Mouse (Mus musculus) left cerebral cortex, postnatal 14 days (tissue): ENCODE measurements at regions not wholly inside any gene's neighbourhood (a gene's known extent, or its start where the extent isn't known, plus 50 kb on each side); places are given as distances from the start of the nearest gene placed in this dataset.

ENCODE experiments used
- DNase-seq, 2 experiments: peaks; one replicate each; pipeline ENCODE4 v3.0.0; 2021 to 2022; ENCODE audit warnings: low spot score in 2 of 2, mixed read lengths in 1 of 2
- intact Hi-C: fragments of 180-260 bp; cut with DNase I; formaldehyde crosslinking; loops from one replicate; pipeline ENCODE4 v1.15.1; 2025

DNA sequence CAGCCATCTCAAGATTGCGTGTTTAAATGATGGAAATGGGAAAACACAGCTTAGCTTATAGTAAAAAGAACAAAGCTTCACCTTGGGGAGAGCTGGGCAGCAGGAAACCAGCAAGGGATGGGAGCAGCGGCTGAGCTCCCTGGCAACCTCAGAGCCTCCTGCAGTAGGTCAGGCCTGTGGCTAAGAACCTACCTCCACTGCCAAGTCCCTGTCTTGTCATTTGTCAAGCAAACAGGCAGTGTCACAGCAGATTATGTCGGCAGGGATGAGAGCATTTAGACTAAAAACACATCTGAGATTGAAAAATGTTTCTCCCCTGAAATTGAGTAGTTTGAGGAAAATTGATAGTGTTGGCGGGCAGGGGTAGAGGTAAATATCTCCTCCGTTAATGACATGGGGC is 214.8 kb downstream of the Abcc12 start:
- intact Hi-C loops: no loop called here
- DNase-seq: no peak

DNA sequence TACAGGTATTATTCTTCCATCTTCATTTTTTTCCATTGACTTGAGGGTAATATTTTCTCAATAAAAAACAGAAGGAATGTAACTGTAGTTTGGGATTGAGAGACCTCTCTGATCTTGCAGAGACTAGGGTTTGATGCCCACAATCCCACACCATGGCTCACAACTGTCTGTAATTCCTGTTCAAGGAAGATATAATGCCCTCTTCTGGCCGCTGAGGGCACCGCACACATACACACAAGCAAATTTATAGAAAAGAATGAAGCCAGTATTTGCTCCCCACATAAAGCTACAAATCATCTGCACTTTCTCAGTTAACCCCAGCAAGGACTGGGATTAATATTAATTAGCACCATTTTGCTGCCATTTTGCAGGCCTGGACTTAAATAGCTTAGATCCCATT is 215.6 kb downstream of the Abcc12 start:
- DNase-seq: no peak
- intact Hi-C loops: no loop called here

DNA sequence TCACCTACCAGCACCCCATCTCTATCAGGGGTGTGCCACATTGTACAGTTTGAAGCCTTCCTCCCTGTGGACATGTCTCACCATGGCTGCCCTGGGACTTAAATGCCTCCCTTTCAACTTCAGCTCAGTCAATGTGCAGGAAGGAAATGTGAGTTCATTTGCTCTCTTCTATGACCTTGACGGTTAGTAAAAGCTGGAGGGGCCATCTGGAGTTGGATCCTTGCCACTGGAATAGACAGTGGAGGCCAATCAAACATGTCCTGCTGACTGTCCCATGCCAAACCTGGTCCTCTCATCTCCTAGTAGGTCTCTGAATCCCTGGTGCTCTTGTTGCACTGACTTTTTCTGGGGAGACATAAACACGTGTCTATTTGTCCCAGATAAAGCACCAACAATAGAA is 220.2 kb downstream of the Abcc12 start:
- DNase-seq: no peak
- intact Hi-C loops: no loop called here

DNA sequence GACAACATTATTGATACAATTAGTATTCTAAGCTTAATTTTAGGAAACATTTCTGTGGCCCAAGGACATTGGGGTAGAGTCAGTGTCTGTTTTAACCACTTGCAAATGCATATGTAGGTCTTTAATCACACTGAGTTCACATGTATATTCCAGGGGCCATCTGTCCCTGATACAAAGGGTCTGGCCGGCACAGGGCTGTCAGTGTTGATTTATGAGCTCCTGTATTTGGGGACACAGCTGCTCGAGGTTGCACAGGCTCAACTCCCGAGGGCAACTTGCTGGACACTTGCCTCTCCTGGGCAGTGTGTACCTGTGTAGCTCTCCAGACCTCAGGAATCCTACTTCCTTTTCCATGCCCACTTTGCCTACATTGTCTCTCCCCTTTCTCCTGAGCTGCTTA is 221.0 kb downstream of the Abcc12 start:
- intact Hi-C loops: no loop called here
- DNase-seq: no peak

DNA sequence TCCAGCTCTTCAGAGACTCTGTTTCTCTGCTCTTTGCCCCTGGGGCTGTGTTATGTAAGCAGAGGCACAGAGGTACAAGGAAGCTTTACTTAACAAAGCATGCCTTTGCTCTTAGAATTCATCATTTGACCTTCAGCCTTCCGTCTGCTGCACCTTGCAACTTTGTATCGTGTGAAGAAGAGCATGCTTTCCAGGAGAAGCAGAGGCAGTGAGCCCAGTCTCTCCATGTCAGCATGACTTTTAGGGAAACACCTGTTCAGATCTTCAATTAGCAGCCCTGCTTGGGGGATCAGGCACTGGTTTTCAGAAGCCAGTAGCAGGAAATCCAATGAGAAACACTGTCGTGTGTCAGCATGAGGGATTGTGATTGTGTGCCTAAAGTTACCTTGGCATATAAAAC is 226.7 kb downstream of the Abcc12 start:
- intact Hi-C loops: no loop called here
- DNase-seq: no peak

DNA sequence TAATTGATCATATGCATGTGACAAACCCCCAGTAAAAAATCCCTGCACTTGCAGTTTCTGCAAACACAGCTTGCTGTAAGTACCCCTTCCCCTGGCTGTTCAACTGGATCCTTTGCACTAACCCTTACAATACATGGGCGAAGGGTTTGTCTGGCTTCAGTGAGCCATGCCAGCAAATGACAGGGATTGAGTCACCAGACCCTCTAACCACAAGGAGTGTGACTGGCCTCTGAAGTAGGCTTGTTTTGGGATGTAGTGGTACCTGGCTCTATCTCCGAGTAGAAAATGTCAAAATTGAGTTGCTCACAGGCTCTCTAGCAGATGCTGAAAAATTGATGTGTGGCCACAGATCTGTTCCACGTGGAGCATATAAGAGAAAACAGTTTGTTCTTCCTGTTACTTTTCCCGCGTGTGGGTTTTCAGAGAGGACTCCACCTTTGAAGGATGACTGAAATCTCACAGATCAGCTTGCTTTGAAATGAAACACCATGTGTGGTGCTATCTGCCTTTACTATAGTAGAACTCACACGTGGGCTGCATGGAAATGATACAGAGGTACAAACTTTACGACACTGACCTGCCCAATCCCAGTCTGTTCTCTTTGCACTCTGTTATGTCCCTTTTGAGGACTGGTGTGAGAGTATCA is 228.8 kb downstream of the Abcc12 start:
- DNase-seq: peak in 1 of 2 experiments; percentile 48

DNA sequence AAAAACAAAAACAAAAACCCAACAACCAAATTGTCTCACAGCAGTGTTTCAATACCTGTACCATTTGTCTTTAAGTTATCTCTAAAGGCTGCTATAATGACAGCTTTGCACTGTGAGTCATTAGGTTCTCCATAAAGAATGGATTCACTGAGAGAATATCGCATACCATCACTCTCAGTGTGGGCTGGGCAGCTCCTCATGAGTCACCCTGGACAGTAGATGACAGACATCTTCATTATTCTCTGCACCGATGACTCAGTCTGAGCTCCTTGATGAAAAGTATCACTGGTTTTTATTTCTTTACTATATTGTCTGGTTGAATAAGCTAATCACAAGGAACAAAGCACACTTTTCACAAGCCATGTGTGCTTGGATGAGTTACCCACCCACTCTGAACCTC is 230.4 kb downstream of the Abcc12 start:
- no peak for DNase-seq

More for the DNA sequence above, 228.8 kb downstream of the Abcc12 start:
- intact Hi-C loops: no loop called here

DNA sequence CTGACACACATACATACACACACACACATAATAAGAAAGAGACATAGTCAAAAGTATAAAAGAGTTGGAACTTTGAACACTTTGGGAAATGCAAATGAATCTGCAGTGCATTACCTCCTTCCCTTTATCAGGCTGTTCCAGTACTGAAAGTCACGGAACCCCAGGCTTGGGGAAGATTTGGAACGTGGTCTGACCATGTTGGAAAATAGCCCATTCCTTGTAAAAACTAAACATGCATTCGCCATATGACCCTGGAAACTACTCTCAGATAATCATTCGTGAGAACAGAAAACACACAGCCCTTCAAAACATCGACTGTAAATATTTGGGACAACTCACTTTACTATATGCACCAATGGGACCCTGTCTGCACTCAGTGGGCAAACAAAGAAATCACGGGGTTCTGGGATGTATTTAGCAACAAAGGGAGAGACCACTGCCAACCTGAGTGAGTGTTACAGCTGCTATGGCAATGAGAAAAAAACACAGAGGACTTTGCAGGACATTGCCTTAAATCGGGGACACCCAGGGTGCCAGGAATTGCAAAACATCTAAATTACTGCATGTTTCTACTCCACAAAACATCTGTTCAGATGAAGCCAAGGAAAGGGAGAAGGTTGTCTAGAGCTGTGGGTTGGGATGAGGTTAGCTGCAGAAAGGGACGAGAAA is 238.3 kb downstream of the Abcc12 start:
- intact Hi-C loops: no loop called here
- no peak for DNase-seq

More for the DNA sequence above, 230.4 kb downstream of the Abcc12 start:
- intact Hi-C loops: no loop called here

DNA sequence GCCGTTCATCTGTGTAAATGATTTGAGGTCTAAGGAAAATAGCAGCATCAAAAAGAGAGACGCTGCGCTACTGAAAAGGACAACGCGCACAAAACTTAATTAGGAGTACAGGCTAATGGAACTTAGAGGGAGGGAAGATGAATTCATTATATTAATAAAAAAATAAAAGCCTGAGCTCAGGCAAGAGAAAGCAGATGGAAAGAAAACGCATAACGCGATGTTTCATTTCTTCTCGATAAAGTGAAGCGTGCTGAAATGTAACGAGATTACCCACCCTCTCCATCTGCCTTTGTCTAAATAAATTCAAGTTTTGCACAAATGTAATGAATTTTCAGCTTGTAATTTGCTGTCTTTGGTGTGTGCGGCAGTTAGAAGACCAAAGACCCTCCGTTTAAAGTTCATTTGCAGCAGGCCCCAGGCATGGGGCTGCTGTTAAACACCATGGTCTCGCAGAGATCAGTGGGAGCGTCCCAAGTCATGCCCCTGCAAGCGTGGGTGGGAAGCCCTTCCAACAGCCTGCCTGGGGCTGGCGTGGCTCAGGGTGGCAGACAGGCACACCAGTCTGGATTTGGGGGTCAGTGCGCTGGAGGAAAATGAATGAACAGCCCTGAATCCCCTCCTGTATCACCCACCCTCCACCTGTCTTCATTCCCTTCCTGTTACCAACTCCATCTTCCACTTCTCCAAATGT is 241.8 kb downstream of the Abcc12 start:
- peak in 1 of 2 experiments; percentile 40 for DNase-seq
- intact Hi-C loops: no loop called here

DNA sequence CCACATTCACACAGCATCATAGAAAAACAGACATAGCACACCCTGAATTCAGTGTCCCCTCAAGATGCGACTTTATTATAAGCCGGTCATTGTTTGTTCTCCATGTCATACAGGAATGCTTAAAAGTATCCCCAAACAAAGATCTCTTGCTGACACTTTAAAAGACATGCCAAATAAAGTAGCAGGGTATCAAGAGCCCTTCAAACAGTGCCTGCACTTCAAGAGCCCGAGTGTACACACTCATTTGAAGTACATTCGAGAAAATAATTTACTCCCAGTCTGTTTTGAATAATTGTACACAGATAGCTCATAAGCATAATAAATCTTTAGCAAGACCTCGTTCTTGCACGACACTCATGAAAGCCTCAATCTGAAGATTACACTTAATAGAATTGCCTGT is 249.1 kb downstream of the Abcc12 start:
- no peak for DNase-seq
- intact Hi-C loops: loop anchor here (5.0 kb wide), 1 partner anchor 54 kb away; no protein-coding TSS in a partner anchor

DNA sequence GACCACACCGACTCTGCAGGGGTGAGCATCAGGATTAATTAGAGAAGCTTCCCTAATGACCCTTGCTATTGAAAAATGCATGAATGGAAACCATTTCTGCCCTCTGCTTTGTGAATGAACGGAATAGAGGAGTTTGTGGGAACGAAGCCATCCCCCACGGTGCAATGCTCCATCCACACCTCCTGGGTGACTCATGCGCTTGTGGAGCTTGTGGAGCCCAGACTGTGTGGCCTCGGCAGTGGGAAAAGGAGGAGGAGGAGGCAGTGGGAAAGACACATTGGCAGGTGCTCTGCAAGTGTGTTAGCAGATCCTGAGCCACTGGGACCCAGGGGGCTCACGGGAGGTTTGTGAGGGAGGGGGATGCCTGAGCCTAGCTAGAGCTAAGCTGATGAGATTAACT is 251.9 kb downstream of the Abcc12 start:
- intact Hi-C loops: no loop called here
- peak; percentile 57 to 73 for DNase-seq

DNA sequence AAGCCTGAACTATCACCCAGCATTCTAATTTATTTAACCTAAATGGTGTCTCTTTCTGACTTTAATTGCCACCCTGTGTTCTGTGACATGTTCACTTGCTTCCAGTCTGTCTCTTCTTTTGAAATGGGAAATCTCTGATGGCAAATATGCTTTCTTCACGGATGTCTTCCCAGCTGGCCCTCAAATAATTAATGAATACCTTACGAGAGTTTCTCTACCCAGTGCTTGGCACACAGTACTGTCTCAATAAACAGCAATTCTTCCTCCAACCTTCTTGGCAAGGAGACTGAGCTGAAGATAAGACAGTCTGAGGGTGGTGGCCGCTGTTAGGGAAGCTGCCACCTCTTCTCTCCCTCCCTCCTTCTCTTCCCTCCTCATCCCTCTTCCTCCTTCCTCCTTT is 252.5 kb downstream of the Abcc12 start:
- no peak for DNase-seq
- intact Hi-C loops: no loop called here

DNA sequence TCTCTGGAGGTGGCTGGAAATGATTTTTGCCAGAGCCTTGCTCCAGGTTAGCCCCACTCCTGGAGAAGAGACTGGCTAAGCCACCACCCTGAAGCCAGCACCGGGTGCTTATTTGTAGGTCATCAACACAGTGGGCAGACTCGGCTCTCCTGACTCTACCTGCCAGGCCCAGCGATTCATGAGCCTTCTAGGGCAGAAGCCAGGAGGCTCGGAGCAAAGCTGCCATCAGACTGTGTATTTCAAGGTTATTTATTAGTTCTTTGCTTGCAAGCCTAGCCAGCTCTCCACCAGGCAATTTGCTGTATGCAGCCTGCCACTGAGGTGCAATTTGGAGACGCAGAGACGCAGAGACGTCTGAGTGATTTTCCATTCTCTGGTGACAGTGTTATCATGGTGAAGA is 255.4 kb downstream of the Abcc12 start:
- intact Hi-C loops: no loop called here
- DNase-seq: no peak

DNA sequence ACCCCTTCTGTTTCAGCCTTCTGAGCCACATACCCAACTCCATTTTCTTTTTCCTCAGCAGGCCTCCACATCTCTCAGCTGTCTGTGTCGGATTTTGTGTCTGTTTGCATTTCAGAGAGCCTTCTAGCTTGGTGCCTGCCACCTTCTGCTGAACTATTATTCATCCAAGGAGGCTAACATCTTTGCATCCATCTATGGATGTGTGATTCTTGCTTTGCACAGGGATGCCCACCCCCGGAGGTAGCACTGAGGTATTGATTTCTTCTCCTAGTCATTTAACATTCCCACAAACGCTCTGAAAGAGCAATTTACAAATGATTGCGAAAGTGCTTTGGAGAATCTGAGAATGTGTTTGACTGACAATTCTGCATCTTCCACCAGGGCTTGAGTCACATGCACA is 255.9 kb downstream of the Abcc12 start:
- peak in 1 of 2 experiments; percentile 39 for DNase-seq
- intact Hi-C loops: no loop called here

DNA sequence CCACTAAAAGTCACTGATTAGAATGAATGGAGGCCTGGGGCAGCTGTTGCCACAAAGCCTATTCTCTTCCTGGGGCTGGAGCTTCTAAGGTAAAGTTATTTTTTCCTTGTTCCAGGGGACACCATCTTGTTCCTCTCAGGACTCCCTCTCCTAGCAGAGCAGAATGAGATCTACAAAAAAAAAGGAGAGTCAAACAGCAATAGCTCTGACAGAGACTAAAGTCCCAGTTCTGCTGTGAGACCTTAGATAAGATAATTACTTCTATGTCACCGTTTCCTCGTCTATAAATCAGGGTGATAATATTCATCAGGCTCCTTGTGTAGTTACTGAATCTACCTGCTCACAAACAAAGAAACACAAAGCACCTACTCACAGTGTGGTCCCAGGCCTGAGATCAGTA is 256.7 kb downstream of the Abcc12 start:
- intact Hi-C loops: no loop called here
- DNase-seq: no peak

DNA sequence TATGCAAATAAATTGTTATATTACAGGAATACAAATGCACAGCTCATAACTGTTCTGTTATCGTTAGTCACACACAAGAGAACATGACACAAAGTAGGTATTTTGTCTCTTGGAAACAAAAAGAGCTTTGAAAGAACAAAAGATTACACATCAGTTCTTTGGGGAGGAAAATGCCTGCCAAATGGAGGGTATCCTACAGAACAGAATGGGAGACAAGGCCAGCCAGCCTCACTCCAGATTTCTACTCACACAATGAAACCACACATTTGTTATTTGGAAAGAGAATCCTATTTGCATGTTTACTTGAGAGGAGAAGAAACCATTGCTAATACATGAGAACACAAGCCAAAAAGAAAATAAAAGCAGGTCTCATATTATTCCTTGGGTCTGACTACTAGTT is 258.0 kb downstream of the Abcc12 start:
- no peak for DNase-seq
- intact Hi-C loops: no loop called here

DNA sequence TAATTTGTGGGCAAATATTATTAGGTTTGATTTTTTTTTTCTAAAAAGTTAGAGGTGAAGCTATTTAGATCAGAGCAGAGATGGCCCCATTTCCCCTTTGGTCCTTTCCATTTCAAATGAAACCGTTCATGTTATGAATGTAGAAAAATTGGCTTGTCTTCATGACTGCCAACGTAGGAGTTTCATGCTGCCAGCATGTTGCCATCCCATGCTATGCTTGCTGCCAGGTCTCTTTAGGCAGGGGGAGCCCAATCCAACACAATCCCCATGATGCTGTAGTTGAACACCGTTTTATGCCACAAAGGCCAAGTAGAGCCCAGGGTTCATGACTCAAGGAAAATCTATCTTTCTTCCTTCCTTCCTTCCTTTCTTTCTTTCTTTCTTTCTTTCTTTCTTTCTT is 259.5 kb downstream of the Abcc12 start:
- DNase-seq: no peak
- intact Hi-C loops: no loop called here

DNA sequence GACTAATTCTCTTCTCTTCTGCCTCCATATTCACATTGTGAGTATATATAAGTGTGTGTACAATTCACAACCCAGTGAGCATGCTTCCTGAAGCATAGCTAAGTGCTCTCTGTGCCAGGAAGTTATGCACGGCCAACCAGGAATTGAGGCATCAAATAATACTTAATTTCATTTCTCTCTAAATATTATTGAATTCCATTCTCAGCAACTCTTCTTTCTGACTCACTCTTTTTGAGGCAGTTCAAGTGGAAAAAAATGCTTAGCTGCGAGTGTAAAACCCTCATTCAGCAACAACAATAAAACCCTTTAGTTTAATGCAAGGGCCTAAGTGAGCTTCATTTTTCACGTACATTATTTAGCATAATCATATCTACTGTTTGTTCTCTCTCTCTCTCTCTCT is 262.0 kb downstream of the Abcc12 start:
- intact Hi-C loops: no loop called here
- DNase-seq: no peak

DNA sequence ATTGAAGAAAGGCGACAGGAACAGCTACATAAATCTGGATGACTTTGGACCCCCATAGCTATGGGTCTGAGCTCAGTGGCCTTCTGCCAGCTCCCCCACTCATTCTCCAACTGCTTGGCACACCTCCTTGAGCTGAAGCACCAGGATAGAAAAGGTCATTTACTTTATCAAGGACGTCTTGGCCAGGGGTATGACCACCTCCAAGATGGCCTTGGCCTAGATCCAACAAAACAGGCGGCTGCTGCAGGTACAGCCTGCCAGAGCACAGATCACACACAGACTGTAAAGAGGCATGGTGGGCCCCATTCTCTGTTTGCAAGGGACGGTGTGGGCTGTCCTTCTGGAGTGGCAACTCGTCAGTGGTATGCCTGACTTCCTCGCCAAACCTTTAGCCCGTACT is 264.2 kb downstream of the Abcc12 start:
- DNase-seq: no peak
- intact Hi-C loops: no loop called here

DNA sequence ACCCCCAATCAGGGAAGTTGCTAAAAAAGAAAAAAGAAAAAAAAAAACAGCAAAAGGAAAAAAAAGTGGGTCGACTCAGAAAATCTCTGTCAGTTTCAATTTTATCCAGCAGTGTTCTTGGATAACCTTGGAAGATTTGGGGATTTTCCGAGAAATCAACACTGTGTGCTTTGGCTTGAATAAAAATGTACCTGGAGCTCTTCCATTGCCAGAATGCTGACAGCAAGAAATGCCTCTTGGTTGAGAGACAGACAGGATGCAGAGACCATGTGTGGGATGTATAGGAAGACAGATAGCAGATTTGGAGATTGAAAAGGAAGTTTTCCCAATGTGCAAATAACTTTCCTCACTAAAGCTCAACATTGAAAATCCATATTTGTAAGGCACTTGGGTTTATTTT is 271.0 kb downstream of the Abcc12 start:
- DNase-seq: no peak
- intact Hi-C loops: no loop called here

DNA sequence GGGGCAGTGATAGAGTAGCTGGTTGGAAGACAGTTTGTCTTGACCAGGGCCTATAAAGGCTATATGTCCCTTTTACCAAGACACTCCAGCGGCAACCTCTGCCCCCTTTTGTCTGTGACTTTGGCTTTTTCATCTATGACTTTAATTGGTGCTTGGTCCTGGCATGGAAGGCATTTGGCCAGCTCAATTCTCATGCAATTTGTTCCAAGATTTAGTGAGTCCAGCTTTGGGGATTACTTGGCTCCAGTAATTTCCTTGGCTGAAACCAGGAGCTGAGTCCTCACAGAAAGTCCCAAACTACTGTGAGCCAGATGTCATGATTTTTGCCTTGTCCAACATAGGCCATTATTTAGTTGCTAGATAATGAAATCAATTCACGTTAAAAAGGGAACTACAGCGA is 273.1 kb downstream of the Abcc12 start:
- intact Hi-C loops: no loop called here
- DNase-seq: no peak
